Mouse (Mus musculus): ENCODE measurements around the gene Mob3b. TPM values are rescaled to one million over a fixed set of nuclear protein-coding genes. Genes with fewer than 3 reads are reported as not detected.
A peak's percentile ranks its signal among the peaks of the same experiment; 100 is the strongest.

The Mob3b gene
- polyA plus RNA-seq, 1 experiment from 2014 or later, result 14.7 TPM

DNA sequence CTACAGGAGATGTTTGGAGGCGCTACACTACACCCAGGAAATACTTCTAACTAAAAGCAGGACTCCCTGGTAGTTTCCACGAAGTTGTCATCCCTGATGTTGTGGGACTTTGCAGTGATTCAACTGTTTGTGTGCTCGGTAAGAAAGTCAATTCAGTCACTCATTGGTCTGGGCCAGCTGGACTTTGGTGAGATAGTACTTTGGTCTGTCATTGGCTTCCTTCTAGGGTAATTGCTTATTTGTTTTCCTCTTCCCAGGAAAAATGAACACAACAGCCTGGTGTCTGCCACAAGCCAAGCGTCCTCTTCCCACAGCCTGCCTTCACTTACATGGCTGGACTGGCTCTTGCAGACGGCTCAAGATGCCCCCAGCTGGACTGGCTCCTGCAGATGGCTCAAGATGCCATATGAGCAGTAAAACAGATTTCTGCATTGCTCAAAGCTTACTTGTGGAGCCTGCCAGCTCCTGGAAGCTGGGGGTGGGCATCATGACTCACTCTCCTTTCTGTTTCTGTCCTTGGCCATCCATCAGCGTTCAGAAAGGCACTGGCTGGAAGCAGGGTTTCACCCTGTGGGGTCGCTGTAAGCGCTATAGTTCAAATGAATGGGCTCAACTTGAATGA lies 190.8 kb downstream of the Mob3b start:
- no peaks in the 10 kb centered on the region for H3K9me3 ChIP-seq (ENCODE audit: low read length)
- no peak overlapping the region for H3K9ac ChIP-seq (replicated peaks; ENCODE audit: low read length)
- H3K27ac ChIP-seq (ENCODE audit: low read length), result no peak overlapping the region
- ATAC-seq (ENCODE audit: low FRiP score, low TSS enrichment), result no peak
- 87% methylated on average over 8 of the region's 8 CpGs for WGBS
- H3K27me3 ChIP-seq (ENCODE audit: insufficient read depth, low read length), result no peaks in the 10 kb centered on the region
- no peak overlapping the region for H3K4me3 ChIP-seq (ENCODE audit: low read length)
- peaks cover 12% of the 10 kb centered on the region for H3K4me1 ChIP-seq (ENCODE audit: insufficient read depth, low read length)
- H3K36me3 ChIP-seq (ENCODE audit: insufficient read depth, low read length), result no peaks in the 10 kb centered on the region
- no peak overlapping the region for H3K4me2 ChIP-seq (replicated peaks; ENCODE audit: low read depth, low read length)

DNA sequence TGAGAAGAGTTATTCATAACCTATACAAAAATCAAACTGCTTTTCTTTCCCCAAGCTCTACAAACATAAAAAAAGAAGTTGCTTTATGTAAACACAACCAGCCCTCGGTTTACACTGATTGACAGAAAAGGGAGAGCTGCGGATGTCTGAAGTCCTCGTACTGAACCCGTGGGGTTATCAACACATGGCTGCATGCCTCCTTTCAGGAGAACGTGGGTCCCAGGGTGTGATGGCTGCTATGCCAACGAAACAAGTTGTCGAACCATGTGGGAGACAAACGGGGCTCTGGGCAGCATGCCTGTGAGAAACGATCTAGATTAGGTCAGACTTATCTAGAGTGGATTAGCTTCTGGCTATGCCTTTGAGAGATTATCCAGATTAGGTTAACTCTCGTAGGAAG lies 192.4 kb downstream of the Mob3b start:
- H3K9ac ChIP-seq (replicated peaks; ENCODE audit: low read length), result no peak overlapping the region
- ATAC-seq (ENCODE audit: low FRiP score, low TSS enrichment), result no peak
- H3K4me2 ChIP-seq (replicated peaks; ENCODE audit: low read depth, low read length), result no peak overlapping the region
- no peaks in the 10 kb centered on the region for H3K9me3 ChIP-seq (ENCODE audit: low read length)
- H3K36me3 ChIP-seq (ENCODE audit: insufficient read depth, low read length), result no peaks in the 10 kb centered on the region
- WGBS, result 34% methylated on average over 10 of the region's 10 CpGs
- no peaks in the 10 kb centered on the region for H3K27me3 ChIP-seq (ENCODE audit: insufficient read depth, low read length)
- no peak overlapping the region for H3K27ac ChIP-seq (ENCODE audit: low read length)
- peaks cover 12% of the 10 kb centered on the region for H3K4me1 ChIP-seq (ENCODE audit: insufficient read depth, low read length)
- no peak overlapping the region for H3K4me3 ChIP-seq (ENCODE audit: low read length)

DNA sequence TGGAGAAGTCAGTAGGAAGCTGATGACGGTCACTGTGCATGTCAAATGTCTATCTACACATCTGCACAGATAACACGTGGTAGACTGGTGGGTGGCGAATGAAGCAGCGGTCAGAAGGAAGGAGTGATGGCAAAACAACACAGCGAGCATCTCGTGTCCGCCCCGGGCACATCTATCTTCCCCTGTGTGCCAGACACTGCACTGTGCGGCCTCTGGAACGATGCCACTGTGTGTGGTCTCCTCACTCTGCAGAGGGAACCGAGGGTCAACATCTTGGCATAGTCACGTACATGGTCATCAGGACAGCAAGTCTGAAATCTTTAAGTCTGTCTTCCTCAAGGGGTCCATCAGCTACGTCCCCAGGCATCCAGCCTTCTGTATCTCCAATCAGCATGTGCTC lies 193.3 kb downstream of the Mob3b start:
- H3K27me3 ChIP-seq (ENCODE audit: insufficient read depth, low read length), result no peaks in the 10 kb centered on the region
- H3K27ac ChIP-seq (ENCODE audit: low read length), result peak overlapping the region; percentile 40; the same call in 1 of the 2 replicates
- H3K4me1 ChIP-seq (ENCODE audit: insufficient read depth, low read length), result peaks cover 9% of the 10 kb centered on the region
- H3K36me3 ChIP-seq (ENCODE audit: insufficient read depth, low read length), result no peaks in the 10 kb centered on the region
- 45% methylated on average over 13 of the region's 13 CpGs for WGBS
- H3K9ac ChIP-seq (replicated peaks; ENCODE audit: low read length), result 0 out of 2 replicates have a peak overlapping the region, but pooled peaks have one; percentile 5
- H3K9me3 ChIP-seq (ENCODE audit: low read length), result no peaks in the 10 kb centered on the region
- no peak overlapping the region for H3K4me3 ChIP-seq (ENCODE audit: low read length)
- no peak overlapping the region for H3K4me2 ChIP-seq (replicated peaks; ENCODE audit: low read depth, low read length)
- no peak; the same call in 1 of the 2 replicates for ATAC-seq (ENCODE audit: low FRiP score, low TSS enrichment)

DNA sequence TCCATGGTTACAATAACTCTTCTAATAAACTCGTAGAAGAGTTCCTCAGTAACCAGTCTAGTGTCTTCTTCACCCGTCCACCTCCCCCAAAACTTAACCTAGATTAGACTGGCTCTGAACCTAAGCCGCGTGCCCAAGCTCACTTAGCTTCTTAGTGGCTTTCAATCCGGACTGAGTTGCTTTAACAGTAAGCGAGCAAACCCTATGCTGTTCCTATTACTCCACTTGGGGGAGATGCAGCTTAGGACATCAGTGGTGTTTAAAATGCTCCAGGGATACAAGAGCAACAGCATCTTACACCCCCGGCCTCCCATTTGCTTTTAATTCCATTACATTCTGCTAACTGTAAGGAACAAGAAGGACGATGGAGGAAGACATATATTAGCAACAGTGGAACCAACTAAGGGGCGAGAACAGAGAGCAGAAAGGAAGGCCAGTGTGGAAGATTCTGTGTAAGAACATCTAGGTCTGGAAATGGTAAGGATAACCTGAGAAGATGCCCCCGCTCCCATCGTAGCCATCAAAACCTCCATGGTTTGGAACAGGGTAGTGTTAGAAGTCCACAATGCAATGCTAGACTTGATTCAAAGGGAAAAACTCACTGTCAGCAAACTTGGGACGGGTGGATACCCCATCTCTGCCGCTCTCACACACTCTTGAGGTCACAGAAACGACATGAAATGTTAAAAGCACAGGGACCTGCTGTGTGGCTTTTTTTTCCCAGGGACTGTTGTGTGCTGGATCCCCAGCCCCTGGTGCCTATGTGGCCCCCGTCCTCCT lies 196.3 kb downstream of the Mob3b start:
- no peak for ATAC-seq (ENCODE audit: low FRiP score, low TSS enrichment)
- no peaks in the 10 kb centered on the region for H3K27me3 ChIP-seq (ENCODE audit: insufficient read depth, low read length)
- H3K4me1 ChIP-seq (ENCODE audit: insufficient read depth, low read length), result peaks cover 9% of the 10 kb centered on the region
- H3K27ac ChIP-seq (ENCODE audit: low read length), result no peak overlapping the region
- no peak overlapping the region for H3K9ac ChIP-seq (replicated peaks; ENCODE audit: low read length)
- WGBS, result 71% methylated on average over 15 of the region's 15 CpGs
- no peaks in the 10 kb centered on the region for H3K9me3 ChIP-seq (ENCODE audit: low read length)
- H3K4me2 ChIP-seq (replicated peaks; ENCODE audit: low read depth, low read length), result no peak overlapping the region
- H3K36me3 ChIP-seq (ENCODE audit: insufficient read depth, low read length), result no peaks in the 10 kb centered on the region
- H3K4me3 ChIP-seq (ENCODE audit: low read length), result no peak overlapping the region

DNA sequence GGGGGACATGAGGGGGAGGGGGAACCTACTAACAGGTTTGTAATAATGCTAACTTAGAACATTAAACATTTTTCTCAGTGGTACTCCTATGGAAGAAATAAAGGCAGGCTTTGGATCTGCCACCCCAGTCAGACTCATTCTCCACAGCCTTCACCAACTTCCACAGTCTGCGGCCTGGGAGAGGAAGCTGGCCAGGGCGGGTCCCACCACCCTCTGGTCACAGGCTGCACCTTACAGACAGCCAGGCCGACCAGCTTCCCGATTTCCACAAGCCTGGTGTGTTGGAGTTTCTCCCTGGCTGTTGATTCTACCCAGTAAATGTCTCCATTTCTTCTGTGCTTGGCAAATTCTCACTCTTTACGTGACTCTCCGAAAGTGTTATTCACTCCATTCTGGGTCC lies 197.8 kb downstream of the Mob3b start:
- Histone ChIP-seq H3K4me3 (ENCODE audit: low read length) (no peak overlapping the region), H3K9me3 (ENCODE audit: low read length) (no peaks in the 10 kb centered on the region), H3K27me3 (ENCODE audit: insufficient read depth, low read length) (no peaks in the 10 kb centered on the region), H3K4me1 (ENCODE audit: insufficient read depth, low read length) (peaks cover 6% of the 10 kb centered on the region), H3K36me3 (ENCODE audit: insufficient read depth, low read length) (no peaks in the 10 kb centered on the region), H3K27ac (ENCODE audit: low read length) (no peak overlapping the region), H3K4me2 (replicated peaks; ENCODE audit: low read depth, low read length) (no peak overlapping the region), H3K9ac (replicated peaks; ENCODE audit: low read length) (no peak overlapping the region)
- no peak for ATAC-seq (ENCODE audit: low FRiP score, low TSS enrichment)
- 80% methylated on average over 6 of the region's 6 CpGs for WGBS

DNA sequence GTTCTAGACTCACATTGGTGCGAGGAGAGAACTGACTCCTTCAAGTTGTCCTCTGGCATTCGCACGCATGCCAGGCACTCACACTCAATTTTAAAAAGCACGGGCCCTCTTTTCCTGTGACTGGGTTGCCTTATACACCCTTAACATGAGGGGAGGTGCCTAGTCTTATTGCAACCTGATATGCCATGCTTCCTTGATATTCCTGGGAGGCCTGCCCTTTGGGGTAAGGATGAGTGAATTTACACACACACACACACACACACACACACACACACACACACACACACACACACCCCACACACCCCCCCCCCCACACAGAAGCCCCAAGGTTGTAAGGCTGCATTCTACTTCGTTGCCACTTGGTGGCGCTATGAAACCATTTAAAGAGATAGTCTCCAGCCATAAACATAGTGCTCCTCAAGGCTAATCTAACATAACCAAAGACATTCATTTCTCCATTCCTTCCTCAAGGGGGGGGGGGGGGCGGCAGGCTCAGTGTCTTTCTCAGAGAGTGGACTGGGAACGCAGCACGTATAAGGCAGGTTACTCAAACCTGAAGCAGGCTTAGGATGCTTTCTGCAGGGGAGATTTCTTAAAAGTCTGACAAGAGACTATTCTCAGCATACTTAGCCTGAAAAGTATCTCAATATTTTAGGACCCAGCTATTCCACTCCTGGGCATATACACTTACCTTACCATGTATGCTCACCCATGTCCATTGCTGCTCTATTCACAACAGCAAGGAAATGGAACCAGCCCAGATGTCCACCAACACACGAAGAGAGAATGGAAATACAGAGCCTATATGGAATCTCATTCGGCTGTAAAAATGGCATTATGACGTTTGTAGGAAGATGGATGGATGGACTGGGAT lies 198.9 kb downstream of the Mob3b start:
- H3K9ac ChIP-seq (replicated peaks; ENCODE audit: low read length), result no peak overlapping the region
- H3K27ac ChIP-seq (ENCODE audit: low read length), result no peak overlapping the region
- 41% methylated on average over 12 of the region's 12 CpGs for WGBS
- H3K4me1 ChIP-seq (ENCODE audit: insufficient read depth, low read length), result no peaks in the 10 kb centered on the region
- no peaks in the 10 kb centered on the region for H3K9me3 ChIP-seq (ENCODE audit: low read length)
- ATAC-seq (ENCODE audit: low FRiP score, low TSS enrichment), result peak; percentile 62
- H3K4me2 ChIP-seq (replicated peaks; ENCODE audit: low read depth, low read length), result no peak overlapping the region
- H3K36me3 ChIP-seq (ENCODE audit: insufficient read depth, low read length), result no peaks in the 10 kb centered on the region
- H3K27me3 ChIP-seq (ENCODE audit: insufficient read depth, low read length), result no peaks in the 10 kb centered on the region
- no peak overlapping the region for H3K4me3 ChIP-seq (ENCODE audit: low read length)

DNA sequence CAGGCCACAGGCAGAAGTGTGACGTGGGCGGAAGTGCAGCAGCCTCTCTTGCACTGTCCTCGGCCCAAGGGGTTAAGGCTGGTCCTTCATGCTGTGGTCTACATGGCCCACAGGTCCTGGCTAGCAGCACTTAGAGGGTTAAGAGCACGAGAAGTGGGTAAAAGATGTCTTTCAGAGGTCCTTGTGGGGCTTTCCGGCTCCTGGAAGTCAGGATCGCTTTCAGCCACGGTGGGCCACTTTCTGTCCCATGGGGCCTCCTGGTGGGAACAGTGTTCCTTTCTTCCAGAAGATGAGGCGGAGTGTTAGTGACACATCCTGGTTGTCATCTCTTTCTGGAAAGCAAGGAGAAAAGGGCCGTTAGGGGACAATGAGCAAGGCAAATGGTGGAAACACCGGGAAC lies 203.6 kb downstream of the Mob3b start:
- Histone ChIP-seq H3K4me3 (ENCODE audit: low read length) (no peak overlapping the region), H3K9me3 (ENCODE audit: low read length) (no peaks in the 10 kb centered on the region), H3K27ac (ENCODE audit: low read length) (no peak overlapping the region), H3K4me1 (ENCODE audit: insufficient read depth, low read length) (no peaks in the 10 kb centered on the region), H3K36me3 (ENCODE audit: insufficient read depth, low read length) (no peaks in the 10 kb centered on the region), H3K27me3 (ENCODE audit: insufficient read depth, low read length) (no peaks in the 10 kb centered on the region), H3K4me2 (replicated peaks; ENCODE audit: low read depth, low read length) (no peak overlapping the region), H3K9ac (replicated peaks; ENCODE audit: low read length) (no peak overlapping the region)
- ATAC-seq (ENCODE audit: low FRiP score, low TSS enrichment), result no peak
- 69% methylated on average over 10 of the region's 10 CpGs for WGBS

DNA sequence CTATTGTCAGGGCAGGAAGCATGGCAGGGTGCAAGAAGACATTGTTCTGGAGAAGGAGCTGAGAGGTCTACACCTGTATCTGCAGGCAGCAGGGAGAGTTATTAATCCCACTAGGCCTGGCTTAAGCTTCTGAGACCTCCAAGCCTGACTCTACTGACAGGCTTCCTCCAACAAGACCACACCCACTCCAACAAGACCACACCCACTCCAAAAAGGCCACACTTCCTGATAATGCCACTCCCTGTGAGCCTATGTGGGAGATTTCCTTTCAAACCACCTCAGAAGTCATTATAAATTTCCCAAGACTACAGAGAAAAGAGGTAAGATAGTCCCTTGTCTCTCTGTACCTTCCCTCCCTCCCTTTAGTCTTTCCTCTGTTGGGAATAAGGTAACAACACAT lies 210.1 kb downstream of the Mob3b start:
- Histone ChIP-seq H3K9me3 (ENCODE audit: low read length) (no peaks in the 10 kb centered on the region), H3K4me3 (ENCODE audit: low read length) (no peak overlapping the region), H3K4me2 (replicated peaks; ENCODE audit: low read depth, low read length) (no peak overlapping the region), H3K36me3 (ENCODE audit: insufficient read depth, low read length) (no peaks in the 10 kb centered on the region), H3K4me1 (ENCODE audit: insufficient read depth, low read length) (no peaks in the 10 kb centered on the region), H3K9ac (replicated peaks; ENCODE audit: low read length) (no peak overlapping the region), H3K27ac (ENCODE audit: low read length) (no peak overlapping the region), H3K27me3 (ENCODE audit: insufficient read depth, low read length) (no peaks in the 10 kb centered on the region)
- no peak for ATAC-seq (ENCODE audit: low FRiP score, low TSS enrichment)

DNA sequence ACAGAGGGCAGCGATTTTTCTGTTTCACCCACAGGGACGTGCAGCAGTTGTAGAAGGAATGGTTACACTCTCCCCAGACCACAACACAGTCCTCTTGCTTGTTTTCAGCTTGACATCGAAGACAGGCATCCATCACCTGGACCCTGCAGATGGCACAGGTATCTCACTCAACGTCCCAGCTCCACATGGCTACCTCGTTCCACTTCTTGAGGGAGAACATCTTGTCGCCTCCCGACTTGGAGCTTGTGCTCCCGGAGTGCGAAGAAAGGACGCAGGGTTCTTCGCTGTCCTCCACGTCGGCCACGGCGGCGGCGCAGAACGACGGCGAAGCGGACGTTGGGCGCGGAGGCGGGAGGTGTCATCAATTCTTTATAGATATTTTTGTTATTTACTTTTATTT lies 216.2 kb downstream of the Mob3b start:
- 93% methylated on average over 25 of the region's 25 CpGs for WGBS
- Histone ChIP-seq H3K27me3 (ENCODE audit: insufficient read depth, low read length) (no peaks in the 10 kb centered on the region), H3K9me3 (ENCODE audit: low read length) (no peaks in the 10 kb centered on the region), H3K36me3 (ENCODE audit: insufficient read depth, low read length) (no peaks in the 10 kb centered on the region), H3K4me3 (ENCODE audit: low read length) (no peak overlapping the region), H3K9ac (replicated peaks; ENCODE audit: low read length) (no peak overlapping the region), H3K27ac (ENCODE audit: low read length) (no peak overlapping the region), H3K4me1 (ENCODE audit: insufficient read depth, low read length) (no peaks in the 10 kb centered on the region), H3K4me2 (replicated peaks; ENCODE audit: low read depth, low read length) (no peak overlapping the region)
- no peak for ATAC-seq (ENCODE audit: low FRiP score, low TSS enrichment)
